Mouse (Mus musculus) olfactory bulb, adult 2 months (tissue): ENCODE measurements around the gene Stard7. TPM values are rescaled to one million over a fixed set of nuclear protein-coding genes. Genes with fewer than 3 reads are reported as not detected.
"Not testable (repeated sequence)": the region's sequence is repeated elsewhere in the genome, so short reads cannot be mapped to it uniquely, and the experiment has no call there.

Source experiments
- H3K27ac ChIP-seq: fragments of 200-500 bp; 2 replicates; pipeline ENCODE4 v1.5.1; 2012; ENCODE audit warnings: low read depth, low read length; ENCODE audit not compliant: insufficient read depth
- H3K4me1 ChIP-seq: fragments of 200-500 bp; 2 replicates; pipeline ENCODE4 v1.6.1; 2012; ENCODE audit warnings: low read length; ENCODE audit not compliant: control insufficient read depth, insufficient read depth
- H3K4me3 ChIP-seq: fragments of 200-500 bp; 2 replicates; pipeline ENCODE4 v1.5.1; 2012; ENCODE audit warnings: mild to moderate bottlenecking, low read depth, low read length, moderate library complexity; ENCODE audit not compliant: insufficient read depth
- CTCF ChIP-seq: fragments of 200-500 bp; IDR thresholded peaks from 2 replicates; pipeline ENCODE4 v1.5.1; 2012; ENCODE audit warnings: low read depth, mild to moderate bottlenecking, low read length, moderate library complexity; ENCODE audit not compliant: insufficient read depth
- POLR2A ChIP-seq: fragments of 200-500 bp; IDR thresholded peaks from 2 replicates; pipeline ENCODE4 v1.6.1; 2012; ENCODE audit warnings: mild to moderate bottlenecking, low read depth, low read length, moderate library complexity; ENCODE audit not compliant: insufficient read depth
- WGBS: fragments of 180-500 bp; shearing (Covaris S2); methylation state at CpG from one replicate; pipeline ENCODE4 v1.1.7; 2018; 5-methylcytosine and 5-hydroxymethylcytosine counted together
- polyA plus RNA-seq: library from polyadenylated mRNA; stranded (reverse); fragments of >200 nt; gene quantifications from 2 replicates; pipeline ENCODE4 v1.2.4, GENCODE M21; 2012; ENCODE audit warnings: low replicate concordance; ENCODE audit not compliant: missing spikeins, insufficient read depth, insufficient read length

Stard7 gene
- polyA plus RNA-seq, 1 experiment, result not detected

DNA sequence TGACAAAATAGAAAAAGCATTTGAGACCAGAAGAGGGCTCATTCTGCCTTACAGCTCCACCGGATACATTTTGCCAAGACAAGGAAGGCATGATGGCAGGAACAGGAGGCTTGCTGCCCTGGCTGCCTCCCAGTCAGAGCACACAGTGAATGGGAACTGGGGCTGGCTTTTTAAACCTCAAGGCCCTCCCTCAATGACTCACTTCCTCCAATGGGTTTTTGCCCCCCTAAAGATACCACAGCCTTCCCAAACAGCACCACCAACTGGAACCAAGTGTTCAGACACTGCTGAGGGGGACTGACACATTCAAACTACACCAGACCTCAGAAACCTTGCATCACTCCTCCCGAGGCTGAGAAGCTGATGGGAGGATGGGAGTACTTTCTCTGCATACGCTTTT is 30.7 kb downstream of the Stard7 start:
- H3K27ac ChIP-seq, result no peak overlapping the region
- H3K4me1 ChIP-seq, result no peaks in the 10 kb centered on the region
- no peak for TF ChIP-seq CTCF
- TF ChIP-seq POLR2A, result no peak
- WGBS, result 60% methylated on average over 3 of the region's 3 CpGs
- no peak overlapping the region for H3K4me3 ChIP-seq

DNA sequence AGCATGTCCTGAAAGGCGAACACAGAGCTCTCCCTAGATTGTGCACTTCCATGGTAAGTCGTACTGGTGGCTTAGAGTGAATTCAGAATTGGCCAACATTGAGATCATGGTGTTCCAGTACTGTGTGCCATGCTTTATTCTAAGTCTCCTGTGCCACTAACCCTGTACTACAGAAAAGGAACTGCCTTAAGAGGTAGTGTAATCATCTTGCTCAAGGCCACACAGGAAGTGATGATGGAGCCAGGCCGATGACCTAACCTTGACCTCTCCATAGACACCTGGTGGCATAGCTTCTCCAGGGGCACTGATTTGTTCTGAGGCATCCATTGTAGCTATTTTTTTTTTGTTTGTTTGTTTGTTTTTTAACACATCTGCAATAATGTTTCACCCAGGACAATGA is 31.9 kb downstream of the Stard7 start:
- Histone ChIP-seq H3K4me1 (no peaks in the 10 kb centered on the region), H3K27ac (no peak overlapping the region), H3K4me3 (no peak overlapping the region)
- 92% methylated on average over 3 of the region's 3 CpGs for WGBS
- TF ChIP-seq POLR2A, result no peak
- no peak for TF ChIP-seq CTCF

DNA sequence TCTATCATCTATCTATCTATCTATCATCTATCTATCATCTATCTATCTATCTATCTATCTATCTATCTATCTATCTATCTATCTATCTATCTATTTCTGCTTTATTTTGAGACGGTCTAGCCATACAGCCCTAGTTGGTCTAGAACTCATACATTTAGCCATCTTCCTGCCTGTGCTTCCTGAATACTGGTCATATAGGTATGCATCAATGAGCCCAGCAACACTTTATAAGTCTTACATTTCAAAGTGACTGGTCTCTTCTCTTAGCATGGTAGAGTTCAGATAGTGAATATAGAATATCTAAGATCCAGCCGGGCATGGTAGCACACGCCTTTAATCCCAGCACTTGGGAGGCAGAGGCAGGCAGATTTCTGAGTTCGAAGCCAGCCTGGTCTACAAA is 34.2 kb downstream of the Stard7 start:
- 95% methylated on average over 4 of the region's 4 CpGs for WGBS
- not testable (repeated sequence) for H3K27ac ChIP-seq, H3K4me3 ChIP-seq, H3K4me1 ChIP-seq

DNA sequence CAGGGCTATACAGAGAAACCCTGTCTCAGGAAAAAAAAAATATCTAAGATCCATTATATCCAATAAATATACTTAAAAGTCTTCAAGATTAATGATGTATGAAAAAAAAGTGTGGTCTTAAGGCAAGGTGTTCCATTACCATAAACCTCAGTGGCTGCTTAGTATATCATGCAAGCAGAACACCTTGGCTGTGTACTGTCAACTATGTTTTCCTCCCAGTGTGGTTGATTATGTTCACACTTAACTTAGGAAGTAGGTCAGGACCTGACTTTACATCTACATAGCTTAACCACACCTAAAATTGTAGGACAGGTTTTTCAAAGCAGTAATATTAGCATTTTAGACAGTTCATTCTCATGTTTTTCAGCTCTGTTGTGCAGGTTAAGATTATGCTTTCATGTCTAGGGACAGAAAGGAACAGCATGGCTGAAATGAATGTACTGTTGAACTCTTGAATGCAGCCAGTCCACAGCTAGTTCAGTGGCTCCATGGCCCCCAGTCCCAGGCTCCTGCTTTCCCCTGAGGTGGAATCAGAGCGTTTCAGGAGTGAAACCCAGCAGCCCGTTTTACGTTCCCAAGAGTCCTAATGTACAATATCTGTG is 34.7 kb downstream of the Stard7 start:
- WGBS, result 87% methylated on average over 3 of the region's 3 CpGs
- no peak overlapping the region for H3K27ac ChIP-seq
- TF ChIP-seq POLR2A (no peak), CTCF (no peak)
- H3K4me1 ChIP-seq, result no peaks in the 10 kb centered on the region
- H3K4me3 ChIP-seq, result no peak overlapping the region

DNA sequence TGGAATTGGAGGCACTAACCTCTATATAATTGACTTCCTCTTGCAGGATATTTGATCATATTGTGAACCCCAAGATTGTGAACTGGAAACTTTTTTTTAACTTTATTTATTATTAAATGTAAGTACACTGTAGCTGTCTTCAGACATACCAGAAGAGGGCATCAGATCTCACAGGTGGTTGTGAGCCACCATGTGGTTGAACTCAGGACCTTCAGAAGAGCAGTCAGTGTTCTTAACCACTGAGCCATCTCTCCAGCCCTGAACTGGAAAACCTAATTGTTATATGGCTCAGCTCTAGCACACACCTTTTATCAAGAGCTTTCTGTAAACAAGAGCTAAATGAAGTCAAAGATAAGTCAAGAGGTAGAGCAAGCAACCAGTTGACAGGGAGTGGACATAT is 36.1 kb downstream of the Stard7 start:
- no peaks in the 10 kb centered on the region for H3K4me1 ChIP-seq
- H3K27ac ChIP-seq, result no peak overlapping the region
- TF ChIP-seq CTCF (no peak), POLR2A (no peak)
- no peak overlapping the region for H3K4me3 ChIP-seq

DNA sequence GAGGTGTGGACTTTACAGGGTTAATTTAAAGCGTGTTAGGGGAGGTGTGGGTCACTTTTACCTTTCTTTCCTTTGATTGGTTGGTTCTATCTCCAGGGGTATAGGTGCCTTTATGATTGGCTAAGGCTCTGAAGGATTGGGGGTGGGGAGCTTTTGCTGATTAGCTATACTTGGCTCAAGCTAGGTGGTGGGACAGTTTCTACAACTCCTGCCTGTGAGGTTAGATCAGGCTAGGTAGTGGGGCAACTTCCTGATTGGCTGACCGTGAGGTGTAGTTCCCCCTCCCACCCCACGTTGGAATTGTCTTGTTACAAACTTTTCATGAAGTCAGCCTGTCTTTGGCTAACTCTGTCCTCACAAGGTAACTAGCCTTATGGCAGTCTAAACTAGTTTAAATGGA is 37.2 kb downstream of the Stard7 start:
- H3K27ac ChIP-seq, result no peak overlapping the region
- H3K4me3 ChIP-seq, result no peak overlapping the region
- 58% methylated on average over 3 of the region's 3 CpGs for WGBS
- no peak for TF ChIP-seq POLR2A
- TF ChIP-seq CTCF, result no peak
- no peaks in the 10 kb centered on the region for H3K4me1 ChIP-seq

DNA sequence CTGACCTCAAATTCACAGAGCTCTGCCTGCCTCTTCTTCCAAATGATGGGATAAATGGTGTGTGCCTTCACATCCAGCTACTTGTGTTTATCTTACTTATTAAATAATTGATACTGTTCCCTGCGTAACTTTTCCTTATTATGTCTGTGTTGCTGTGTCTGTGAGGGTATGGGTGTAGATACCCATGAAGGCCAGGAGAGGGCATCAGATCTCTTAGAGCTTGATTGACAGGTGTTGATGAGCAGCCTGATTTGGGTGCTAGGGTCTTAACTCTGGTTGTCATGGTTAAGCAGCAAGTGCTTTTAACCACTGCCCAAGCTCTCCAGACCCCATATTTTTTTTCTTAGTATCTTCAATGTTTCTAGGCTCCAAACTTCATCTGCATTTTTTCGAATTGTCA is 38.6 kb downstream of the Stard7 start:
- no peaks in the 10 kb centered on the region for H3K4me1 ChIP-seq
- H3K4me3 ChIP-seq, result no peak overlapping the region
- TF ChIP-seq CTCF, result no peak
- no peak for TF ChIP-seq POLR2A
- H3K27ac ChIP-seq, result no peak overlapping the region
- WGBS, result 90% methylated on average over 2 of the region's 2 CpGs

DNA sequence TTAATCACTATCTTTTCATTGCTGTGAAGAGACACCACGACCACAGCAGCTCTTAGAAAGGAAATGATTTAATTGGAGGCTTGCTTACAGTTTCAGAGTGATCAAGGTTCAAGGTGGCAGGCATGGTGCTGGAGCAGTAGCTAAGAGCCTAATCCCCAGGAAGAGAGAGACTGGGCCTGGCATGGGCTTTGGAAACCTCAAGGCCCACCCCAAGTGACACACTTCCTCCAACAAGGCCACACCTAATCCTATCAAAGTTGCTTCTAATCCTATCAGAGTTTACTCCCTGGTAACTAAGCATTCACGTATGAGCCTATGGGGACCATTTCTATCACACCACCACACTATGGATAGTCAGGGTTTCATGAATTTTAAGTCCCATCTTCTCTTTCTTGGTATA is 40.2 kb downstream of the Stard7 start:
- Histone ChIP-seq H3K27ac (no peak overlapping the region), H3K4me1 (no peaks in the 10 kb centered on the region), H3K4me3 (no peak overlapping the region)
- WGBS, result 55% methylated on average over 2 of the region's 2 CpGs
- no peak for TF ChIP-seq CTCF
- no peak for TF ChIP-seq POLR2A

DNA sequence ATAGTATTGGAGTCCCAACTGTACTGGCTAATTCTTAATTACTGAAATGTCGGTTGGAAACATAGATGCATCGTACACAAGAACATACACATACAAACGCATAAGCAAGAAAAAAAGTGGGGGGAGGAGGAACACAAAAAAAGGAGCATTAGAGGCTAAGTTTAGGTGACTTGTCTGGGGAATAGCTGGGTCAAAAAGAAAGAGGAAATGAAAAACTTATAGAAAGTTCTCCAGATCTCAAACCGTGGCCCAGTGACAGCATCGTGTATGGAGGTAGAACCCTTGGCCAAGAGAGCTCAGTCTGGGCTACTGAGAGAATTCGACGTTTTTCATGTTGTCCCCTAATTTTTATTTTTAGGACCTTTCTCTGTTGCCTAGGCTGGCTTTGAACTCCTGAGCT is 40.7 kb downstream of the Stard7 start:
- H3K4me3 ChIP-seq, result no peak overlapping the region
- no peaks in the 10 kb centered on the region for H3K4me1 ChIP-seq
- no peak for TF ChIP-seq POLR2A
- no peak for TF ChIP-seq CTCF
- WGBS, result 90% methylated on average over 7 of the region's 7 CpGs
- no peak overlapping the region for H3K27ac ChIP-seq

DNA sequence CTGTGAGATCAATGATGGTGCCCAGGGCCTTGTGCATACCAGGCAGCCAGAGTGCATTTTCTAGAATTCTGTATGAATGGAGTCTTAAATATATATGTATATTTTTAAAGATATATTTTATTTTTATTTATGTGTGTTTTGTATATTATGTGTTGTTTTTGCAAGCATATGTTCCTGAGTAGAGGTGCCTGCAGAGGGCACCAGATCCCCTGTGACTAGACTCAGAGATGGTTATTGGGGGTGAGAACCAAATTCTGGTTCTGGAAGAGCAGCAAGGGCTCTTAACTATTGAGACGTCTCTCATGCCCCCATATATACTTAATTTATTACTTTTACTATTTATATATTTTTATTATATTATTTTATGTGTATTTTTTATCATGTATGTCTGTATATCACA is 41.2 kb downstream of the Stard7 start:
- TF ChIP-seq CTCF (no peak), POLR2A (no peak)
- H3K4me1 ChIP-seq, result no peaks in the 10 kb centered on the region
- no peak overlapping the region for H3K4me3 ChIP-seq
- H3K27ac ChIP-seq, result no peak overlapping the region
- 93% methylated on average over 1 of the region's 1 CpGs for WGBS
